Mouse (Mus musculus) spleen, adult 2 months (tissue): ENCODE results near the gene Ccl2.

ENCODE experiments used
- CTCF ChIP-seq: fragments of 200-500 bp; IDR thresholded peaks from 2 replicates; pipeline ENCODE4 v1.5.1; 2011; ENCODE audit warnings: mild to moderate bottlenecking, inconsistent platforms; ENCODE audit not compliant: insufficient read depth, insufficient read length, insufficient replicate concordance; ENCODE audit errors: extremely low read depth
- POLR2A ChIP-seq: fragments of 200-500 bp; IDR thresholded peaks from 2 replicates; pipeline ENCODE4 v1.6.1; 2011; ENCODE audit warnings: low read depth, low read length, inconsistent platforms

DNA sequence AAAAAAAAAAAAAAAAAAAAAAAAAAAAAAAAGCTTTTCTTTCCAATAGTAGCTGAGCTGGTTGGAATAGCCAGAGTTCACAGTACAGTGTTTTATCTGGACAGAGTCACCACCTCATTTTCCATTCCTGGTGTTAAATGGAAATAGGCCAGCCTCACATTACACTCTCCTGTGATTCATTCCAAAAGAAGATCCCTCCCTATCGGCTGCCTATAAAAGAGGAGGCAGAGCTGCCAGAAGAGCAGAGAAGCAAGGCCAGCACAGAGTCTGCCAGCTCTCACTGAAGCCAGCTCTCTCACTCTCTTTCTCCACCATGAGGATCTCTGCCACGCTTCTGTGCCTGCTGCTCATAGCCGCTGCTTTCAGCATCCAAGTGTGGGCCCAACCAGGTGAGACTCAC, 10.1 kb downstream of the Ccl2 start, which contains the start of gene Ccl7:
- TF ChIP-seq POLR2A (no peak), CTCF (no peak)
